ENCODE assay signal across 25 mouse cellular contexts in the genomic region with DNA sequence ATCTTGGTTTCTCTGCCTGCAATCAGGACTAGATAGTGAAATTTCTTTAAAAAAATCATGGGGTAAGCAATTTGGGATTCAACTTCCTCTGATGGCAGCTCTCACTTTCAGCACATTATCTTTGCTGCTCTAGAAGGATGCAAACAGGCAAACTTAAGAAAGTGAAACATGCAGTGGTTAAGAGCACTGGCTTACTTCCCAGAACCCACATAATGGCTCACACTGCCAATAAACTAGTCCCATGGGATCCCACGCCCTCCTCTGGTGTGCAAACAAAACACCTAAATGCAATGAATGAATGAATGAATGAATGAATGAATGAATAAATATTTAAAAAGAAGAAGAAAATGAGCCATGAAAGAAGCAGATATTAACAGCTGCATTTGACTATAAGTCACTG.
"Had no signal": no experiment of that assay in that cellular context is flagged by ENCODE, and none has a peak within 500 bp of the region (broad histone marks: within the 10 kb centered on the region; RNA-seq: fewer than 3 reads in every experiment).

No protein-coding gene starts in this region.

- H3K27ac ChIP-seq: heart, embryonic 10.5 days; hindbrain, embryonic 10.5 days; hindbrain, embryonic 12.5 days; hindbrain, embryonic 14.5 days; intestine, embryonic 15.5 days; layer of hippocampus, adult 2 months; left cerebral cortex, adult 2 months; limb, embryonic 10.5 days; limb, embryonic 12.5 days; liver, embryonic 13.5 days had no signal

- H3K9me3 ChIP-seq: heart, embryonic 10.5 days; heart, embryonic 12.5 days; hindbrain, embryonic 10.5 days; hindbrain, embryonic 12.5 days; intestine, embryonic 15.5 days; limb, embryonic 10.5 days; limb, embryonic 12.5 days; liver, embryonic 13.5 days had no signal

- H3K4me2 ChIP-seq: heart, embryonic 12.5 days; hindbrain, embryonic 12.5 days; hindbrain, embryonic 14.5 days; intestine, embryonic 15.5 days; limb, embryonic 12.5 days; liver, embryonic 11.5 days; liver, embryonic 13.5 days had no signal

- DNase-seq: gastrocnemius, postnatal 14 days; heart, adult 18-20 months; heart, postnatal 10 days; heart, postnatal 4 days; kidney, adult 18-20 months; kidney, adult 8-10 months; kidney, postnatal 10 days; kidney, postnatal 25 days; kidney, postnatal 4 days; liver; liver, embryonic 13.5 days had no signal

- H3K9ac ChIP-seq: heart, embryonic 12.5 days; hindbrain, embryonic 12.5 days; hindbrain, embryonic 14.5 days; intestine, embryonic 15.5 days; limb, embryonic 12.5 days; liver, embryonic 13.5 days had no signal

- H3K27me3 ChIP-seq: heart, embryonic 12.5 days; hindbrain, embryonic 12.5 days; intestine, embryonic 15.5 days; limb, embryonic 12.5 days; liver, embryonic 13.5 days had no signal

- H3K4me1 ChIP-seq: heart, embryonic 10.5 days; hindbrain, embryonic 10.5 days; hindbrain, embryonic 12.5 days; intestine, embryonic 15.5 days; limb, embryonic 12.5 days; liver, embryonic 13.5 days had no signal

- H3K4me3 ChIP-seq: heart, embryonic 10.5 days; heart, embryonic 12.5 days; hindbrain, embryonic 10.5 days; hindbrain, embryonic 12.5 days; intestine, embryonic 15.5 days; layer of hippocampus, adult 2 months; left cerebral cortex, adult 2 months; limb, embryonic 10.5 days; limb, embryonic 12.5 days; liver, embryonic 13.5 days had no signal

- ATAC-seq: hindbrain, embryonic 16.5 days; inflammation-experienced regulatory T-cells, adult 6 months; intestine, embryonic 15.5 days; intestine, postnatal 0 days had no signal

- H3K36me3 ChIP-seq: heart, embryonic 10.5 days; heart, embryonic 12.5 days; hindbrain, embryonic 10.5 days; hindbrain, embryonic 12.5 days; intestine, embryonic 15.5 days; limb, embryonic 10.5 days; limb, embryonic 12.5 days; liver, embryonic 13.5 days had no signal
